Mouse (Mus musculus) liver, adult 2 months (tissue): ENCODE data around the gene Nfkbie. TPM values are rescaled to one million over a fixed set of nuclear protein-coding genes. Genes with fewer than 3 reads are reported as not detected.

Experiments used
- DNase-seq: peaks from one replicate; pipeline ENCODE4 v3.0.0-alpha.2; 2011; ENCODE audit warnings: low read depth, low spot score; ENCODE audit errors: extremely low read depth
- H3K27ac ChIP-seq: fragments of 200-500 bp; replicated peaks from 2 replicates; pipeline ENCODE4 v1.5.1; 2012; ENCODE audit warnings: low read depth, mild to moderate bottlenecking, control low read depth, inconsistent platforms, low read length; ENCODE audit not compliant: insufficient read depth
- H3K27me3 ChIP-seq: fragments of 200-500 bp; 2 replicates; pipeline ENCODE4 v1.6.1; 2012; ENCODE audit warnings: mild to moderate bottlenecking, moderate library complexity, low read length, inconsistent platforms; ENCODE audit not compliant: control insufficient read depth, insufficient read depth
- H3K36me3 ChIP-seq: fragments of 200-500 bp; 2 replicates; pipeline ENCODE4 v1.6.1; 2012; ENCODE audit warnings: low read length, inconsistent platforms; ENCODE audit not compliant: control insufficient read depth, insufficient read depth
- H3K4me1 ChIP-seq: fragments of 200-500 bp; 2 replicates; pipeline ENCODE4 v1.6.1; 2011; ENCODE audit warnings: low read length; ENCODE audit not compliant: control insufficient read depth, insufficient read depth
- H3K4me3 ChIP-seq: fragments of 200-500 bp; 2 replicates; pipeline ENCODE4 v1.5.1; 2011; ENCODE audit warnings: low read depth, mild to moderate bottlenecking, control low read depth, low read length, moderate library complexity; ENCODE audit not compliant: insufficient read depth
- H3K79me2 ChIP-seq: fragments of 200-500 bp; 2 replicates; pipeline ENCODE4 v1.6.1; 2012; ENCODE audit warnings: inconsistent platforms, mild to moderate bottlenecking, low read length, moderate library complexity; ENCODE audit not compliant: control insufficient read depth, insufficient read depth
- H3K9ac ChIP-seq: fragments of 200-500 bp; 2 replicates; pipeline ENCODE4 v1.6.1; 2012; ENCODE audit warnings: low read depth, mild to moderate bottlenecking, control low read depth, inconsistent platforms, low read length
- CTCF ChIP-seq: fragments of 200-500 bp; IDR thresholded peaks from 2 replicates; pipeline ENCODE4 v1.5.1; 2011; ENCODE audit warnings: low read depth, low read length, control low read depth
- POLR2A ChIP-seq: fragments of 200-500 bp; IDR thresholded peaks from 2 replicates; pipeline ENCODE4 v1.6.1; 2011; ENCODE audit warnings: low read length, control low read depth; ENCODE audit not compliant: insufficient read depth; ENCODE audit errors: extremely low read depth
- WGBS: fragments of 180-500 bp; shearing (Covaris S2); methylation state at CpG from one replicate; pipeline ENCODE4 v1.1.7; 2018; 5-methylcytosine and 5-hydroxymethylcytosine counted together
- polyA plus RNA-seq: library from polyadenylated mRNA; depleted of rRNA; stranded (reverse); fragments of >200 nt; gene quantifications from 2 replicates; pipeline ENCODE4 v1.2.3, GENCODE M21; 2012
- total RNA-seq: library from RNA; depleted of rRNA; stranded (reverse); fragments of >200 nt; gene quantifications from 2 replicates; pipeline ENCODE4 v1.2.3, GENCODE M21; 2014

The Nfkbie gene
- total and polyA plus RNA-seq, 2 experiments: 1.6 to 3.0 TPM

DNA sequence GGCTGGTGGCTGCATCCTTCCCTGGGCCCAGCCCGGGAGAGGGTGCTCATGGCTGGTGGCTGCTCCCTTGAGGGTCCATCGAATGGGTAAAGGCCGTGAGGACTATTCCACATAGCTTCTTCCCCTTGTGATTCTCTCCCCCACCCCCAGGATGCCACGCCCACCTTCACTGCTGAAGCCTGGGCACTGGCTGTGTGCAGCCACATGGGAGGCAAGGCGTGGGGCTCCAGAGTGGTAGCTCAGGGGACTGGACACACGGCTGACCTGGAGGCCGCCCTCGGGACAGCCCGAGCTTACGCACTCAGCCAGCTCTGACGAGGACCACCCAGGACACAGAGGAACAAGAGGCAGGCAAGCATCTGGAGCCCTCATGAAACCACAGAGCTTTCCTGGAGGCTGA is 35.4 kb upstream of the Nfkbie start:
- Histone ChIP-seq H3K9ac (no peak overlapping the region), H3K4me1 (no peaks in the 10 kb centered on the region)

DNA sequence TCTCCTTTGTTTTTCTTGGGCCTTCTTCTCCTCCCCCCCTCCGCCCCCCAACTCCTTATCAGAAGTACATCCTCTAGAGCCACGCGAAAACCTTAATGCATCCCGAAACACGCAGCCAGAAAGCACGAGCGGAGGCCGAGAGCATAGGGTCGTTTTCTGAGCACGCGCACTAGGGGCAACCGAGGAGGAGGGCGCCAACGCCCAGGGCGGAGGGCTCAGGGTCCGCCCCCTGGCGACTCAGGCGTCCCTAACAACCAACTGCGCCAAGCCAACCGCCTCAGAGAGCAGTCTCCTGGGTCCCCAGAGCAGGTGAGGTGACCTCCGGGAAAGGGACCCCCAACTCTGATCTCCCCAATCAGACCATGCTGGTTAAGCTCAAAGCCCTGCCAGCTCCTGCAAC is 32.2 kb upstream of the Nfkbie start, which contains the start of gene Tcte1:
TSS of gene Tcte1 (plus strand) at position 172 of the 400 bp plus-strand sequence.
- no peak within 1 kb of the TSS for H3K9ac ChIP-seq

More for the DNA sequence above, 35.4 kb upstream of the Nfkbie start:
- H3K27me3 ChIP-seq: no peaks in the 10 kb centered on the region; the same call in 1 of the 2 replicates
- H3K4me3 ChIP-seq: no peak overlapping the region
- TF ChIP-seq POLR2A: no peak
- no peak for TF ChIP-seq CTCF
- no peak overlapping the region for H3K27ac ChIP-seq
- H3K79me2 ChIP-seq: no peaks in the 10 kb centered on the region
- no peak for DNase-seq
- WGBS: 93% methylated on average over 11 of the region's 11 CpGs
- H3K36me3 ChIP-seq: no peaks in the 10 kb centered on the region

DNA sequence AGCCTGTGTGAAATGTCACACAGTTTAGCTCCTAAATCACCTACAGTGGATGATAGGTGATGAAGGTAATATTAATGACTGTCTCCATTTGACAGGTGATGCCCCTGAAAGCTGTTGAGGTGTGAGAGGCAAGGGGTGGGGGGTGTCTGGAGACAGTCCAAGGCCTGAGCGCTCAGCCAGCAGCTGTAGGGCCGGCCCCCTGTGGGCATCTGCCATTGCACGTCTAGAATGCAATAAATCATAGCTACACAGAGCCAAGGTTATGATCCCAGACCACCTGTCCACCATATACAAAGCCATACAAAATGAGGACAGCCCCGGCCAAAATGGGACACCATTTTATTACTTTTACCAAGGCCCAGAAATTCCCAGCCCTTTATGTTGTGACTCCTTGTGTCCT is 30.5 kb upstream of the Nfkbie start:
- WGBS: 79% methylated on average over 4 of the region's 4 CpGs
- TF ChIP-seq POLR2A (no peak), CTCF (no peak)

More for the DNA sequence above, 32.2 kb upstream of the Nfkbie start, which contains the start of gene Tcte1:
- H3K4me1 ChIP-seq: no peaks in the 10 kb centered on the region
- 12% methylated on average over 21 of the region's 21 CpGs for WGBS
- TF ChIP-seq POLR2A: no peak
- TF ChIP-seq CTCF: no peak
- H3K27ac ChIP-seq: no peak within 1 kb of the TSS
- no peaks in the 10 kb centered on the region; the same call in 1 of the 2 replicates for H3K27me3 ChIP-seq
- H3K4me3 ChIP-seq: no peak within 1 kb of the TSS
- H3K79me2 ChIP-seq: no peaks in the 10 kb centered on the region
- no peak for DNase-seq
- H3K36me3 ChIP-seq: no peaks in the 10 kb centered on the region

GRCm38 (mm10) chr17:45526571-45526970 is 28.9 kb upstream of the Nfkbie start:
- Histone ChIP-seq H3K4me1 (no peaks in the 10 kb centered on the region), H3K36me3 (no peaks in the 10 kb centered on the region), H3K4me3 (no peak overlapping the region), H3K27ac (no peak overlapping the region), H3K9ac (no peak overlapping the region), H3K79me2 (no peaks in the 10 kb centered on the region), H3K27me3 (peaks cover 5% of the 10 kb centered on the region; the same call in 1 of the 2 replicates)
- TF ChIP-seq CTCF (no peak), POLR2A (no peak)
- no peak for DNase-seq
- WGBS: 33% methylated on average over 5 of the region's 5 CpGs

More for the DNA sequence above, 30.5 kb upstream of the Nfkbie start:
- DNase-seq: no peak
- H3K79me2 ChIP-seq: no peaks in the 10 kb centered on the region
- H3K9ac ChIP-seq: no peak overlapping the region
- H3K36me3 ChIP-seq: no peaks in the 10 kb centered on the region
- no peak overlapping the region for H3K27ac ChIP-seq
- H3K4me3 ChIP-seq: no peak overlapping the region
- no peaks in the 10 kb centered on the region; the same call in 1 of the 2 replicates for H3K27me3 ChIP-seq
- H3K4me1 ChIP-seq: no peaks in the 10 kb centered on the region

DNA sequence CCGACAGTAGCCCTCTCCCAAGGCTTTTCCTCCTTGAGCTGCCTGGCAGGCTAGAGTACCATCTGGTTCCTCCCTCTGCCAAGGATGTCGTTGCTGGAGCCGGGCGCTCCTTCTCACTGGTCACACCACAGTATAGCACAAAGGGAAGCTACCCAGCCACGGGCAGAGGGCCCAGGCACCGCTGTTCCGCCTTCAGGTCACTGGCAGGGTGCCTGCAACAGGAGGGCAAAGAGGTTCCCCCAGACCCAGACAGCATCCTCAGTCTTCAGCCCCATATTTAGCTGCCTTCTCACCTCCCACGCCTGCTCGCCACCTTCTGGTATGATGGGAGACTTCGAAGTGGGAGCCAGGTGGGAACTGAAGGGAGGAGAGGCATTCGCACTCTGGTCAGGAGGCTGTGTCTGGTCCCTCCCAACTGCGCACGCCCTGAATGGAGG is 25.1 kb upstream of the Nfkbie start:
- Histone ChIP-seq H3K36me3 (no peaks in the 10 kb centered on the region), H3K4me1 (no peaks in the 10 kb centered on the region), H3K9ac (no peak overlapping the region), H3K27ac (no peak overlapping the region), H3K4me3 (no peak overlapping the region), H3K79me2 (no peaks in the 10 kb centered on the region), H3K27me3 (peaks cover 13% of the 10 kb centered on the region)
- 55% methylated on average over 13 of the region's 13 CpGs for WGBS
- TF ChIP-seq CTCF (no peak), POLR2A (no peak)
- no peak for DNase-seq

- Histone ChIP-seq H3K27me3 (peaks cover 16% of the 10 kb centered on the region), H3K36me3 (no peaks in the 10 kb centered on the region)
- 48% methylated on average over 15 of the region's 15 CpGs for WGBS
Observed at GRCm38 (mm10) chr17:45532896-45533295, 22.6 kb upstream of the Nfkbie start.

More at GRCm38 (mm10) chr17:45532896-45533295, 22.6 kb upstream of the Nfkbie start:
- TF ChIP-seq POLR2A (no peak), CTCF (no peak)
- no peak overlapping the region for H3K9ac ChIP-seq
- H3K4me1 ChIP-seq: no peaks in the 10 kb centered on the region
- DNase-seq: no peak
- no peaks in the 10 kb centered on the region for H3K79me2 ChIP-seq
- H3K4me3 ChIP-seq: no peak overlapping the region
- no peak overlapping the region for H3K27ac ChIP-seq
